Mouse (Mus musculus) layer of hippocampus, postnatal 10 days (tissue): ENCODE results near the gene Spop. TPM values are rescaled to one million over a fixed set of nuclear protein-coding genes. Genes with fewer than 3 reads are reported as not detected.

Source experiments
- DNase-seq, 2 experiments: peaks; one replicate each; pipeline ENCODE4 v3.0.0; 2021; ENCODE audit warnings: low spot score in 2 of 2
- long read RNA-seq: library from polyadenylated mRNA; stranded (forward); transcript quantifications from one replicate; pipeline ENCODE4 v2.0.0, GENCODE M21; 2023
- total RNA-seq, 2 experiments: library from RNA; stranded (reverse); gene quantifications; 2 replicates each; pipeline ENCODE4 v1.2.3; 2021

Gene Spop
- 100 to 1,000 TPM; 132 to 137 TPM for total RNA-seq
- long read RNA-seq, transcript Spop-202 (11 exons, 2,881 nt), result minor isoform, 25 of 234 reads
- long read RNA-seq, transcript Spop-201 (10 exons, 3,063 nt), result major isoform, 164 of 234 reads
- long read RNA-seq, partial matches to known transcripts, result 30 of 234 reads
- long read RNA-seq, other reads (novel, unspliced or antisense), result 15 of 234 reads

DNA sequence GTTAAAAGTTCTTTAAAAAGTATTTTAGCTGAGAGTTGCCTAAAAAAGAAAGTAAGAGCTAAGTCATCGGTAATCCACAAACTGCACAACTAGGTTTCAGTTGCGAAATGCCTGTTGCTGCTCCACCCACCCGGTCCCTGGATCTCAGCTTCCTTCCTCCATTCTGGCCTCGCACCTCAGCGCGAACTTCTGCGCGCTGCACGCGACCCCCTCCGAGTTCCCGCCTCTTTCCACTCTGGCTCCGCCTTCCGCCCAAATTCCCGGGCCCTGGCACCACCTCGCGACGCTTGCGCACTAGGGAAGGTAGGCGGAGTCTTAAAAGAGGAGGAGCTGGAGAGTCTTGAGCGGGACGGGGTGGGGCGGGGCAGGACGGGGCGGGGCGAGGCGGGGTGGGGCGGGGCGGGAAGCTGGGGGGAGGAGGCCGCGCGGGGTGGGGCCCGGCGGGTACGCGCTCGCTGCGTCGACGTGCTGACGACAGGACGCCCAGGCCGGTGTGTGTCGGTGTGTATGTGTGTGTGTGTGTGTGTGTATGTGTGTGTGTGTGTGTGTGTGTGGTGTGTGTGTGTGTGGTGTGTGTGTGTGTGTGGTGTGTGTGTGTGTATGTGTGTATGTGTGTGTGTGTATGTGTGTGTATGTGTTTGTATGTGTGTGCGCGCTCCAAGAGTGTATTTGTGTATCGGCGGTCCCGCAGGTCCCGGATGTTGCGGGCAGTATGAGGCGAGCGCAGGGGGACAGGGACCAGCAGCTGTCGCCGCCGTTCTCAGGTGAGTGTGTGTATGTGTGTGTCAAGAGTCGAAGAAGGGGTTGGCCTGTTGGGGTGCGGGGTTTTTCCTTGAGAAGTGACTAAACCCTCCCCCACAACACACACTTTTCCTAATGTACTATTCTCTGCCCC, at the start of gene Spop:
Gene Spop (plus strand): TSS at position 440 of the 895 bp plus-strand sequence.
- DNase-seq, result peak; percentile 87 to 91

GRCm38 (mm10) chr11:95364388-95364787, 49.5 kb upstream of the Spop start:
- no peak for DNase-seq

DNA sequence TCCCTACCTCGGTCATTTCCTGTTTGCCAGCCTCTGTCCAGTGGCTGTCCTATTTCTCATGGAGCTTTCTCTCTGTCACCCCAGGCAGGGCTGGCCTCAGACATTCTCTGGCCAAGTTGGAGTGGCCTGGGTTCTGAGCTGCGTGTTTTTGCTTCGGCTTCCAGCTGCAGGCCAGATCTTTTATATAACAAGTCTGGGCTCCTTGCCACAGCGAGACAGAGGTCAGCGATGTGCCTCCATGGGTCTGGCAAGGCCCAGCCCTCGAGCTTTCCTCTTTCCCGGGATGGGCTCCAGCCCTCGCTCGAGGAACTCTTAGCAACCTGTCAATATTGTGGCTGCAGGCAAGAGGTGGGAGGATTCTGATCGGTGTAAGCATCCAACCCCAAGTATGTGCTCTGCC, 48.3 kb upstream of the Spop start:
- peak; percentile 65 to 73 for DNase-seq

GRCm38 (mm10) chr11:95366280-95366897, 47.5 kb upstream of the Spop start:
- peak in 1 of 2 experiments; percentile 35 for DNase-seq

DNA sequence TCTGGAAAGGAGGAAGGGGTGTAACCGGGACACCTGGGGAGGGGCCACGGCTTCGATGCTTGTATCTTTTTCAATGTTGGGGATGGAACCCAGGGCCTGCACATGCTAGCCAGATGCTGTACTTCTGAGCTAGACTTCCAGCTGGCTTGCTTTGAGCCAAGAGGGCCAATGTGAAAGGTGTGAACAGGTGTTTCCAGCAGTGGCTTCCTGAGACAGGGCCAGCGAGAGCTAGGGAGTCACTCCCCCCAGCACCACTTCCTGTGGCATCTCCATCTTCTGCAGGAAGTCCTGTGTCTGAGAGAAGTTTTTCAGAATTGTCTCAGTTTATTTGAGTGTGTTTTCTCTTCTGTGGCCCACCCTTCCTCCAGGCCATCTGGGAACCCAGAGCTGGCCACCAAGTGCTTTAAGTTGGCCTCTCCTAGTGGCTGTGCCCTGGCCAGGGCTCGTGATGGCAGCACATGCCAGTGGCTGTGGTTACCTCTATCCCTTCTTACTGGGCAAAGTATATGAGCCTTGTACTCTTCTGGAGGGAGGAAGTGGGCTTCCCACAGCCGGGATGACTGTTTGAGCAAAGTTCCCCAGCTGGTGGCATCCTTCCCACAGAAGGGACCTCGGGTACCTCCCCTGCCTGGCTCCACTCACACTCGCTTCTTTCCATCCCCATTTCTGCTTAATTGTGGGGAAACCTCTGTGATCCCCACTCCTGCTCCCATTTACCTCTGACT, 46.7 kb upstream of the Spop start:
- no peak for DNase-seq

GRCm38 (mm10) chr11:95368231-95368823, 45.6 kb upstream of the Spop start:
- no peak for DNase-seq

- no peak for DNase-seq
Observed at GRCm38 (mm10) chr11:95368871-95369270, 45.0 kb upstream of the Spop start.

GRCm38 (mm10) chr11:95369964-95370890, 43.7 kb upstream of the Spop start:
- peak; percentile 37 to 48 for DNase-seq

GRCm38 (mm10) chr11:95371182-95371581, 42.7 kb upstream of the Spop start:
- DNase-seq, result no peak

- DNase-seq, result no peak
Observed at GRCm38 (mm10) chr11:95378926-95379325, 35.0 kb upstream of the Spop start.

DNA sequence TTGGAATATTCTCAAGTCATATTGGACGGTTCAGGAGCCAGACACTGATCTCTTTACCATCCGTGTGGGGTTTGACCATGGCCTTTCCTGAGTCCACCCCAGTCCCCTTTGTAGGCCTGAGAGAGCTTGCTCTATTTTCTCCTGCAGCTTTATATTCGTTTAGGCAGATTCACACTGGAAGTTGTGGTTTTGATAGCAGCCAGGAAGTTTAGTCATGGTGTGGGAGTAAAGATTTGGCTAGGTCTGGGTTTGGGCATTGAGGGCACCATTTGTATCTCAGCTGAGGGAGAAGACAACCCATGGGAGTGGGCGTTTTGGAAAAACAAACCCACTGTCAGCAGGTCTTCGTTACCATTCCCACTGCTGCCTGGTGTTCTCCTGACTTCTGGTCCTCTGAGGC, 34.3 kb upstream of the Spop start:
- no peak for DNase-seq

DNA sequence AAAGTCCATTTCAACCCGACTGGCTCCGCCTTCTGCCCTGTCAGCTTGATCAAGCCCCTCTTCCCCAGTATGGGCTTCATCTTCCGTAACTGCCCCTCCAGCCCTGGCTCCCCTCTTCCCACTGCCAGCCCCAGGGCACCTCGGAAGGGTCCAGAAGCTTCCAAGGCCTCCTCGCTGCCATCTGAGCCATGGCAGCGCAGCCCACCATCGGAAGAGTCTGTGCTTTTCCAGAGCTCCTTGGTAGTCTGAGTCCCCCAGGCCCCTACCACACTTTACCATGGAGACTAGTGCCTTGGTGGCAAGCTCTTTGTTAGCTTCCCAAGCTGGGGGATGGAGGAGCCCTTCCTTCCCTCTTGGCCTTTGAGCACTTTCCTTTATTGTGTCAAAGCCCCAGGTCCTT, 33.2 kb upstream of the Spop start:
- DNase-seq, result no peak

DNA sequence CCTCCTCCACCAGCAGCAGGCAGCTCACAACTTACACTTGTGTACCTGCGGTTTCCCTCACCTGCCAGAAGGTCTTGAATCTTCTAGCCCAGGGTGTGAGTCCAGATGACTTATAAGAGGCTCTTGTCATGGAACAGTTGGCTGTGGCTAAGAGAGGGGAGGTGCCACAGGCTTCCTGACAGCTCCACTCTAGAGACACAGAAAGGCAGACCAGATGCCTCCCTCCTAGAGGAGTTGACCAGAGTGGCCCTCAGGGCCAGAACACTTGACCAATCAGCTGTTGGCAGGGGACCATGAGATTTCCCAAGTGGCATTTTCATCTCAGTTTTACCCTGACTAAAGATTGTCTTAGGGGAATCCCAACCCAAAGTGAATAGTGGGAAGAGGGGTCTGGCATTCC, 32.7 kb upstream of the Spop start:
- no peak for DNase-seq

DNA sequence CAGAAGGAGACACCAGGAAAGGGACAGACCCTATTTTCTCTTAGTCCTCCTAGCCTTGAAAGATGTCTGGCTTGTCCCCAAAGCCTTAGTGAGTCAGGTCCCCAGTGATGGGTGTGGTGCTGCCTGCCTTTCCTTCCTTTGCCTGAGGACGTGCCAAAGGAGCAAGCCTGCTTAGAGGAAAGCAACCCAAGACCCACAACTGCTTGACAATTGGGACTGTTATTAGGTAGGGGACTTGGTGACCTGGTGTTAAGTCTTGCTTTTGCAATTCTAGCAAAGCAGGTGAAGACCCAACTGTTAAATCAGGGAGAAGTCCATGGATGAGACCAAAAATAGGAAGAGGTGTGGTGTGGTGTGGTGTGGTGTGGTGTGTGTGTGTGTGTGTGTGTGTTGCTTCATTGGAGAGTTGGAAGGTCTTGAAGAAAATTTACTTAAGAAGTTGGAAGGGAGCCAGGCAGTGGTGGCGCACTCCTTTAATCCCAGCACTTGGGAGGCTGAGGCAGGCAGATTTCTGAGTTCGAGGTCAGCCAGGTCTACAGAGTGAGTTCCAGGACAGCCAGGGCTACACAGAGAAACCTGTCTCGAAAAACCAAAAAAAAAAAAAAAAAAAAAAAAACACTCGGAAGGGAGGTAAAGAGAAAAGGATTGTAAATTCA, 30.4 kb upstream of the Spop start:
- no peak for DNase-seq

DNA sequence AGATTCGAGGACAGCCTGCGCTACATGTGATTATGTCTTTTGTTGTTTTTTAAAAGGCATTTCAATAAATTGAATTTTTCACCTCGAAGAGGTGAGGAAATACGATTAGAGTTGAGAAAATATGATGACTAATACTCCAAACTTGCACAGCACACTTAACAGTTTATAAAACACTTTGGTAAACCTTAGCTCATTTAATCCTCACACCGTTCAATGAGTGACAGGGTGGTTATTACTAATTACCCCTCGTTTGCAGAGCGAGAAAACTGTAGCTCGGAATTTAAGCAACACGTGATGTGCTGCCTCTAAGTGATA, 29.9 kb upstream of the Spop start:
- no peak for DNase-seq

GRCm38 (mm10) chr11:95384319-95384972, 29.4 kb upstream of the Spop start, which contains the start of gene Slc35b1:
Gene Slc35b1, plus strand, starts transcription at chr11:95384692.
- peak; percentile 94 for DNase-seq

- DNase-seq, result no peak
Observed at GRCm38 (mm10) chr11:95384973-95385320, 28.9 kb upstream of the Spop start.

DNA sequence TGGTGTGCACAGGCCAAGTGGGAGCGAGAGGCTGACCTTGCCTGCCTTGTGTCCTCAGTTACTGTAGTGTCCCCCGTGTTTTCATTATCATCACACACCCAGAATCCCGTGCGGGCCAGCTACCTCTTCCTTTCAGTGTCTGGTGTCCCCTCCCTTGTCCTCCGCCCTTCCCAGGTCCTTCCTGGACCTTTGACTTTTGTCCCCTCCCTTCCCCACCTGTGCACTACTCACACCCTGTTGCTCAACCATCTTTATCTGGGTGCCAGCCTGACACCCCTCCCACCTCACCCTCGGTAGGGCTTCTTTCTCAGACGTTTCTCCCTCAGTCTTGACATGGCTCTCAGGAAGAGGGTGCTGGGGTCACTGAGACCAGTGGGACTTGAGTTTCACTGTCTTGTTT, 26.5 kb upstream of the Spop start:
- no peak for DNase-seq

DNA sequence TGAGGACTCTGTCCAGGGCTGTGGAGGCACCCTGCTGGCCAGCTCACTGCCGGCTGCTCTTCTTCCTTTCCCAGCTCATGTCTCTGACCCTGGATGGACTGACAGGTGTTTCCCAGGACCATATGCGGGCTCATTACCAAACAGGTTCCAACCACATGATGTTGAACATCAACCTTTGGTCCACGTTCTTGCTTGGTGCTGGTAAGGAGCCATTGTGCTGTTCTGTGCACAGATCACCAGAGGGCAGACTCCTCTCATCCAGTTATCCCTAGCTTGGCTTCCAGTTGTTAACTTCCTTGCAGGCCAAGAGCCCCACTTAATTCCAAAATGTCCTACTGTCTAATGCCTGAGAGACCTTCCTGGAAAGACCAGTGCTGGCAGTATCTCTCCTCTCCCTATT, 24.9 kb upstream of the Spop start:
- no peak for DNase-seq
